Mouse (Mus musculus): ENCODE measurements at regions not wholly inside any gene's neighbourhood (a gene's known extent, or its start where the extent isn't known, plus 50 kb on each side); places are given as distances from the start of the nearest gene placed in this dataset.

DNA sequence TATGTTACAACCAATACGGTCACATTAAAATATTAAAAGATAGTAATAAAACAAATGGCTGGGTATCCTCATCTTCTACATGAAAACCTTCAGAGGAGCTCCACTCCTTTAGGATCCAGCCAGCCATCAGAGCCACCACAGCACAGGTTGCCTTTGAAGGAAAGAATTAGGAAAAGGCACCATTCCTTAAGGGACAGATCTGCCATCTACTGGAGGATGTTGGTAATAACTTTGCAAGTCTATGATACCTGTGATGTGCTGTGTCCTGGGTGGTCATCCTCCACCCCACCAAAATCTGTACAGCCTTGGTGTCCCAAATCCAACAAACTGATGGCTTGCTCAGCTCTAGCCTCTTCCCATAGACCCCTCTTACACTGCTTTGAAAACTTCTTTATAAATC is 140.5 kb downstream of the Nsun3 start:
- peak; percentile 24 for DNase-seq (ENCODE audit: extremely low read depth)
- in situ Hi-C loops (cut with MboI; ENCODE audit: low pct_ligation_motif_present, low pct_unique_long_range_greater_than_20kb, low sequenced_read_pairs) (no loop called here), dilution Hi-C loops (cut with MboI; ENCODE audit: extremely low pct_ligation_motif_present, extremely low pct_unique_long_range_greater_than_20kb, low sequenced_read_pairs) (no loop called here)
- Histone ChIP-seq H3K9ac (ENCODE audit: insufficient read depth, low read depth) (no peak overlapping the region), H3K9me3 (replicated peaks; ENCODE audit: low read length) (no peaks in the 10 kb centered on the region), H3K4me3 (replicated peaks in 1 of 3; ENCODE audit: low read depth in 2 of 3, low read length in 2 of 3, poor library complexity in 1 of 3) (no peak overlapping the region), H3K4me2 (ENCODE audit: insufficient read depth, low read depth, poor library complexity, severe bottlenecking) (no peak overlapping the region), H3K4me1 (ENCODE audit: control insufficient read depth in 1 of 2, insufficient read depth in 2 of 2) (no peaks in the 10 kb centered on the region), H3K27ac (ENCODE audit: insufficient read depth, low read depth) (no peak overlapping the region), H3K27me3 (replicated peaks) (no peaks in the 10 kb centered on the region), H3K36me3 (replicated peaks in 1 of 2; ENCODE audit: control insufficient read depth in 1 of 2, insufficient read depth in 1 of 2, low read length in 1 of 2) (no peaks in the 10 kb centered on the region), H3K79me2 (replicated peaks; ENCODE audit: control insufficient read depth, extremely low read depth, insufficient read depth, poor library complexity, severe bottlenecking) (no peaks in the 10 kb centered on the region; the same call in 1 of the 2 replicates)
- peak; percentile 69 for TF ChIP-seq RAD21 (IDR thresholded peaks at IDR 0.05; ENCODE audit: low read depth, low read length)
- TF ChIP-seq MAX (IDR thresholded peaks at IDR 0.05; ENCODE audit: low read length), result no peak
- no peak for TF ChIP-seq UBTF (IDR thresholded peaks at IDR 0.05; ENCODE audit: low read depth, low read length)
- TF ChIP-seq POLR2AphosphoS2 (IDR thresholded peaks at IDR 0.05; ENCODE audit: low read depth, low read length), result no peak
- TF ChIP-seq JUN (IDR thresholded peaks at IDR 0.05; ENCODE audit: insufficient read depth, low read depth, low read length), result no peak
- no peak for TF ChIP-seq ETS1 (conservative IDR thresholded peaks at IDR 0.05; ENCODE audit: low read depth, low read length)
- peak; percentile 69 to 73 for TF ChIP-seq CTCF (conservative IDR thresholded peaks at IDR 0.05 in 1 of 2, IDR thresholded peaks at IDR 0.05 in 1 of 2; ENCODE audit: low read depth in 2 of 2, low read length in 2 of 2)
- TF ChIP-seq USF1 (IDR thresholded peaks at IDR 0.05; ENCODE audit: low read depth, low read length), result no peak
- TF ChIP-seq SMC3 (IDR thresholded peaks at IDR 0.05; ENCODE audit: low read depth, low read length), result peak; percentile 54

DNA sequence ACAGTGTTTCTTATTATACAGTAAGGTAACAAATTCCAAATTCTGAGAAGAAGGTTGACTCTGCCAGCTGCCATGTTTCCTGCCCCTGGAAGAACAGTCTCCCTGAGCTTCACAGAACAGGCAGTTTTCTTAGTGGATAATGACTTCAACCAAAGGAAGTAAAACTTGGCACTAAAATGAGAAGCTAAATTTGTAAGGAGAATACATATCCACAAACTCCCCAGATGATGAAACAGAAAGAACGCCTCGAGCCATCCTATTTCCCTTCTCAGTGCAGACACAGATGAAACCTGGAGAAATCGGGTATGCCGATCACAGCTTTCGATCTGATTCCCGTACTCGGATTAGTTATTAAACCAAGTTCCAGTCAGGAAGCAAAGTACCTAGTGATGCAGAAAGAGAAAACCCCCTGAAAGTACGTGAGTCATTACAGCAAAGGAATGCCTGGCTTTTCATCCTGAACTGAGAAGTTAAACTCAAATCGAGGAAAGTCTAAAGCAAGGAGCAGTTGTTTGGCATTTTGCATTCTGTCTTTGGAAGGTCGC is 143.7 kb downstream of the Nsun3 start:
- Histone ChIP-seq H3K79me2 (replicated peaks; ENCODE audit: control insufficient read depth, extremely low read depth, insufficient read depth, poor library complexity, severe bottlenecking) (no peaks in the 10 kb centered on the region; the same call in 1 of the 2 replicates), H3K4me1 (ENCODE audit: control insufficient read depth in 1 of 2, insufficient read depth in 2 of 2) (no peaks in the 10 kb centered on the region), H3K36me3 (replicated peaks in 1 of 2; ENCODE audit: control insufficient read depth in 1 of 2, insufficient read depth in 1 of 2, low read length in 1 of 2) (no peaks in the 10 kb centered on the region), H3K9me3 (replicated peaks; ENCODE audit: low read length) (no peaks in the 10 kb centered on the region), H3K27ac (ENCODE audit: insufficient read depth, low read depth) (no peak overlapping the region), H3K9ac (ENCODE audit: insufficient read depth, low read depth) (no peak overlapping the region), H3K4me3 (replicated peaks in 1 of 3; ENCODE audit: low read depth in 2 of 3, low read length in 2 of 3, poor library complexity in 1 of 3) (no peak overlapping the region), H3K27me3 (replicated peaks) (no peaks in the 10 kb centered on the region), H3K4me2 (ENCODE audit: insufficient read depth, low read depth, poor library complexity, severe bottlenecking) (no peak overlapping the region)
- dilution Hi-C loops (cut with MboI; ENCODE audit: extremely low pct_ligation_motif_present, extremely low pct_unique_long_range_greater_than_20kb, low sequenced_read_pairs), result no loop called here
- TF ChIP-seq EP300 (IDR thresholded peaks at IDR 0.05; ENCODE audit: low read length) (no peak), PAX5 (IDR thresholded peaks at IDR 0.05; ENCODE audit: low read length) (no peak), ZC3H11A (IDR thresholded peaks at IDR 0.05; ENCODE audit: low read depth, low read length) (no peak), MYC (IDR thresholded peaks at IDR 0.05; ENCODE audit: low read depth, low read length) (no peak), TBP (conservative IDR thresholded peaks at IDR 0.05; ENCODE audit: low read depth, low read length) (no peak), RAD21 (IDR thresholded peaks at IDR 0.05; ENCODE audit: low read depth, low read length) (no peak), JUN (IDR thresholded peaks at IDR 0.05; ENCODE audit: insufficient read depth, low read depth, low read length) (no peak)
- in situ Hi-C loops (cut with MboI; ENCODE audit: low pct_ligation_motif_present, low pct_unique_long_range_greater_than_20kb, low sequenced_read_pairs), result no loop called here
- no peak for DNase-seq (ENCODE audit: extremely low read depth)

DNA sequence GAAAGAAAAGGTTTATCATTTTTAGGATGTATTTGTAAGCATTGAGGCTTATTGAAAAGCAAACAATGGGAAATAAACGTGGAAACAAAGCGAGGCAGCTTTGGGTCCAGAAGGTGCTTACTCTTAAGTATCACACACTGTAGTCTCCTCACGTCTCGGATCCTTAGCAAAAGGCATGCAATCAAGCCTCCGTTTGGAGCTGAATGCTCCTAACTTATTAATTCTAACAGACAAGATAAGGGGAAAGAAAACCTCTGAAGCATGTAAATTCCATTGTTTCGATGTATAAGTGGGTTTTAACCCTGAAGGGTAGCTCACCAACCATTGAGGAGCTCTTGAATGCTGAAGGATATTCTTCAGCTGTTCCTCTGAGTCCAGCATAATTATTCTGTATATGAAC is 162.7 kb downstream of the Nsun3 start:
- no peak overlapping the region for H3K27ac ChIP-seq (ENCODE audit: insufficient read depth, low read depth)
- H3K4me3 ChIP-seq (replicated peaks in 1 of 3; ENCODE audit: low read depth in 2 of 3, low read length in 2 of 3, poor library complexity in 1 of 3), result no peak overlapping the region
- H3K4me1 ChIP-seq (ENCODE audit: control insufficient read depth in 1 of 2, insufficient read depth in 2 of 2), result no peaks in the 10 kb centered on the region
- H3K36me3 ChIP-seq (replicated peaks in 1 of 2; ENCODE audit: control insufficient read depth in 1 of 2, insufficient read depth in 1 of 2, low read length in 1 of 2), result no peaks in the 10 kb centered on the region
- in situ Hi-C loops (cut with MboI; ENCODE audit: low pct_ligation_motif_present, low pct_unique_long_range_greater_than_20kb, low sequenced_read_pairs) (no loop called here), dilution Hi-C loops (cut with MboI; ENCODE audit: extremely low pct_ligation_motif_present, extremely low pct_unique_long_range_greater_than_20kb, low sequenced_read_pairs) (no loop called here)
- TF ChIP-seq ELF1 (IDR thresholded peaks at IDR 0.05; ENCODE audit: low read depth, low read length), result no peak
- no peak for TF ChIP-seq TBP (conservative IDR thresholded peaks at IDR 0.05; ENCODE audit: low read depth, low read length)
- TF ChIP-seq RCOR1 (conservative IDR thresholded peaks at IDR 0.05; ENCODE audit: low read depth, low read length), result no peak
- no peak for TF ChIP-seq MAFK (IDR thresholded peaks at IDR 0.05; ENCODE audit: insufficient replicate concordance, low read length)
- TF ChIP-seq MAZ (IDR thresholded peaks at IDR 0.05; ENCODE audit: low read depth, low read length), result no peak
- no peak for TF ChIP-seq NRF1 (IDR thresholded peaks at IDR 0.05; ENCODE audit: low read depth, low read length)
- TF ChIP-seq MAX (IDR thresholded peaks at IDR 0.05; ENCODE audit: low read length), result no peak
- TF ChIP-seq NELFE (IDR thresholded peaks at IDR 0.05; ENCODE audit: low read depth, low read length), result no peak
- TF ChIP-seq KAT2A (IDR thresholded peaks at IDR 0.05; ENCODE audit: insufficient replicate concordance, low read length), result no peak
- no peak for TF ChIP-seq PAX5 (IDR thresholded peaks at IDR 0.05; ENCODE audit: low read length)
- no peak for TF ChIP-seq SMC3 (IDR thresholded peaks at IDR 0.05; ENCODE audit: low read depth, low read length)
- TF ChIP-seq JUN (IDR thresholded peaks at IDR 0.05; ENCODE audit: insufficient read depth, low read depth, low read length), result no peak
- no peak for TF ChIP-seq POLR2AphosphoS2 (IDR thresholded peaks at IDR 0.05; ENCODE audit: low read depth, low read length)
- TF ChIP-seq CTCF (conservative IDR thresholded peaks at IDR 0.05 in 1 of 2, IDR thresholded peaks at IDR 0.05 in 1 of 2; ENCODE audit: low read depth in 2 of 2, low read length in 2 of 2), result no peak
- TF ChIP-seq USF2 (conservative IDR thresholded peaks at IDR 0.05; ENCODE audit: low read depth, low read length), result no peak
- no peak for TF ChIP-seq MEF2A (IDR thresholded peaks at IDR 0.05; ENCODE audit: borderline replicate concordance, low read depth, low read length)
- no peak for TF ChIP-seq TCF12 (IDR thresholded peaks at IDR 0.05; ENCODE audit: low read depth, low read length)
- no peak overlapping the region for H3K4me2 ChIP-seq (ENCODE audit: insufficient read depth, low read depth, poor library complexity, severe bottlenecking)
- no peaks in the 10 kb centered on the region for H3K79me2 ChIP-seq (replicated peaks; ENCODE audit: control insufficient read depth, extremely low read depth, insufficient read depth, poor library complexity, severe bottlenecking)
- DNase-seq (ENCODE audit: extremely low read depth), result no peak
- no peaks in the 10 kb centered on the region for H3K9me3 ChIP-seq (replicated peaks; ENCODE audit: low read length)
- H3K9ac ChIP-seq (ENCODE audit: insufficient read depth, low read depth), result no peak overlapping the region
- no peaks in the 10 kb centered on the region for H3K27me3 ChIP-seq (replicated peaks)
